Mouse (Mus musculus) heart, postnatal 10 days (tissue): ENCODE data around the gene Gm45713. TPM values are rescaled to one million over a fixed set of nuclear protein-coding genes. Genes with fewer than 3 reads are reported as not detected.
"Not testable (repeated sequence)": the region's sequence is repeated elsewhere in the genome, so short reads cannot be mapped to it uniquely, and the experiment has no call there.

Experiments used
- DNase-seq, 2 experiments: peaks; one replicate each; pipeline ENCODE4 v3.0.0; 2021
- intact Hi-C: fragments of 180-260 bp; cut with DNase I; formaldehyde crosslinking; loops from one replicate; pipeline ENCODE4 v1.15.1; 2025
- total RNA-seq, 2 experiments: library from RNA; stranded (reverse); gene quantifications; 2 replicates each; pipeline ENCODE4 v1.2.3; 2021

Gm45713 gene
- total RNA-seq, 2 experiments from 2014 or later: not detected

- intact Hi-C loops: loop anchor here (2.0 kb wide), 1 partner anchor 135 kb away; no protein-coding TSS in a partner anchor
- DNase-seq: no peak
These were observed 27.9 kb upstream of the Gm45713 start, which contains the start of gene Slc17a7 for GRCm38 (mm10) chr7:45163735-45164490. Slc17a7 (plus strand) TSS chr7:45163949.

GRCm38 (mm10) chr7:45162996-45163615 is 27.1 kb upstream of the Gm45713 start:
- no peak for DNase-seq
- intact Hi-C loops: loop anchor here (1.0 to 2.0 kb wide), 2 partner anchors 35 to 136 kb away; no protein-coding TSS in a partner anchor

DNA sequence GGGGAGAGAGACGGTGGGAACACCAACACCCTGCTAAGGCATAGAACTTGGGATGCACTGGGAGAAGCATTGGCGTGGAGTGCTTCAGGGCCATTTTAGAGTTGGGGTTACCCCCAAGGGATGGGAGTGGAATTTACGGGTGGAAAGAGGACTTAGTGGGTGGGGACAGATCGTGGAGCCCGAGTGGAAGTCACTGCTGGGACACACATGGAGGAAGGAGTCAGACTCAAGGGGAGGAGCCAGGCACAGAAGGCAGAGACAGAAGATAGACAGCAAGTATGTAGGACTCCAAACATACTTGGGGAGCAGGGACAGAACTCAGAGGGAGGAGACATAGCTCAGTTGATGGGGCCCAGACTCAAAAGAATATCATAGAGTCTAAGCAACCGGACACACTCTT is 26.5 kb upstream of the Gm45713 start:
- intact Hi-C loops: loop anchor here (1.0 to 2.0 kb wide), 2 partner anchors 36 to 136 kb away; no protein-coding TSS in a partner anchor
- DNase-seq: no peak

DNA sequence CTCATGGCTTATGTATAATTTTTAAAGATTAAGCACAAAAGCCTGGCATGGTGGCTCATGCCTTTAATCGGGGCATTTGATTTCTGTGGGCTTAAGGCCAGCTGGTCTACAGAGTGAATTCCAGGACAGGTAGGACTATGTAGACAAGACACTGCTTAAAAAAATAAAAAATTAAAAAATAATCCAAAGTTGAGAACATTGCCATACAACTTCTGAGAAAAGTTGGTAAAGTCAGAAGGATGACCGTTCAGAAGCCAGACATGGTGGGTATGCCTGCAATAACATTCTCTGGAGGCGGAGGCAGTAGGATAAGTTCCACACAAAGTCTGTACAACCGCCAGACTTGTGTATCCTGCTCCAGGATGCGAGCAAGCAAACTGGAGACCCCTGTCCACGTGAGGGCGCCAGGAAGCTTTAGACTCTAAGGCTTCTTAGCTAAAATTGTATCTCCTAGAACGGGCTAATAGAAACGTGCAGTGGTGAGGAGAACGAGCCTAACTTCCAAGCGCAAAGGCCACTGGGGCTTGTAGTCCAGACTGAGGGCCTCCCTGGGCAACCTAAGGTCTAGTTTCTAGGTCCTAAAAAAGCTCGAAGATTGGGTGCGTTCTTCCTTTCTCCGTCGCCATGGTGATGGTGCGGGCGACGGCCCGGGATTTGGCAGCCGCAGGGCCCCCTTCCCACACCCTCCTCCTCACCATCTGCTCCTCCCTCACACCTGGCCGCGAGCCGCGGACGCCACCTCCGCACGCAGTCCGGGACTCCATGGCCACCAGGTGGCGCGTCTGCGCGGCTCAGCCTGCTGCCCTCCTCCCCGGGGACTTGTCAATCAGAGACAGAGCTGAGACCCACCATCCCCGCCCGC is 25.8 kb upstream of the Gm45713 start:
- intact Hi-C loops: loop anchor here (1.0 to 2.0 kb wide), 2 partner anchors 36 to 137 kb away; no protein-coding TSS in a partner anchor
- DNase-seq: peak; percentile 93 to 94

- DNase-seq: no peak
- intact Hi-C loops: no loop called here
These were observed 24.8 kb upstream of the Gm45713 start for GRCm38 (mm10) chr7:45160866-45161265.

DNA sequence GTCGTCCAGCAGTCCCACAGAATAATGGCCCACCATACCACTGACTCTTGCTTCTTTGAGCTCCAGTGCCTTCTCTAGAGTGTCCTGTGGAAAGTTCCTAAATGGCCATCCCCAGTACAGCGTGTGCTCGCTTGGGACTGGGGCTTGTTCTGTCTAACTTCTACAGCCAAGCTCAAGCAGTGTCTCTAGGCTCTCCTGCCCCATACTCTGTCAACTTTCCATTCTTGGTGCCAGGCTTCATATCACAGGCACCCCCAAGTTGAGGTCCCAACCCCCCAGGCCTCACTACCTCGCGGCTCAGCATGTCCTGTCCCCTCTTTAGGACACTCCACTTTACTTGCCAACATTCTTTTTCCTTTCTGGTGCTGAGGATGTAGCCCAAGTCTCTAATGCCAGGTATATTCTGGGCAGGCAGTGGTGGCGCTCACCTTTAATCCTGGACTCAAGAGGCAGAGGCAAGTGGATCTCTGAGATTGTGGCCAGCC is 24.3 kb upstream of the Gm45713 start:
- DNase-seq: no peak
- intact Hi-C loops: no loop called here

- DNase-seq: no peak
- intact Hi-C loops: no loop called here
These were observed 23.0 kb upstream of the Gm45713 start for GRCm38 (mm10) chr7:45158991-45159390.

- no peak for DNase-seq
- intact Hi-C loops: no loop called here
These were observed 21.4 kb upstream of the Gm45713 start for GRCm38 (mm10) chr7:45157459-45157858.

GRCm38 (mm10) chr7:45156206-45156605 is 20.2 kb upstream of the Gm45713 start:
- no peak for DNase-seq
- intact Hi-C loops: no loop called here

DNA sequence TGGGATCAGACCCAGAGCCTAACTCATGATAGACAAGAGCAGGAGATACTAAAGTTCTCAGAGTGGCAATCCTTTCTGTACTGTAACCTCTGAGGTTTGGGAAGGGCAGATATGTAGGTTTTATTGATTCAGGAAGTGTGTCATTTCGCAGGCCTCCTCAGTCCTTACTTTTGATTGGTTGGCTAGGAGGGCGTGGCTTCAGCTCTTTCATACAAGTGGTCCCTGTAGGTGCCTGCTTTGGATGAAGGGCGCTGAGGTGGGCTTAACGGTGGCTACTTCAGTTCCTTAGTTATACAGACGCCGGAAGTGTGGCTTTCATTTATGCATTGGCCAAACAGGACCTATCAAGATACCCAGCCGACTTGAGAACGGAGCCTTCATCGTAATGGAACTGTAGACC is 19.6 kb upstream of the Gm45713 start:
- intact Hi-C loops: no loop called here
- no peak for DNase-seq

DNA sequence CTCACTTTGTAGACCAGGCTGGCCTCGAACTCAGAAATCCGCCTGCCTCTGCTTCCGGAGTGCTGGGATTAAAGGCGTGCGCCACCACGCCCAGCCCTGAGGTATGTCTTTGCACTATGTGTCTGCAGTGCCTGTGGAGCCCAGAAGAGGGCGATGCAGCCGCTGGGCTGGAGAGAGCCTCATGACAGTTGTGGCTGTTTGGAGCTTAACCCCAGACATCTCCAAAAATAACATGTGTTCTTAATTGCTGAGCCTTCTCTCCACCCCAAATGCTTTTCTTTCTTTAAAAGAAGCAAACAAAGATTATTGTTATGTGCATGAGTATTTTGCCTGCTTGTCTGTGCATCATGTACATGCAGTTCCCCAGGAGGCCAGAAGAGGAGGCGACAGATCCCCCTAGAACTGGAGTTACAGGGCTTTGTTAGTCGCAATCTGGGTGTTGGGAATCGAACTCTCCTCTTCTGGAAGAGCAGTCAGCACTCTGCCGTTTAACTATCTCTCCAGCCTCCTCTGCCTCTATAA is 19.0 kb upstream of the Gm45713 start:
- peak; percentile 71 to 81 for DNase-seq
- intact Hi-C loops: no loop called here

DNA sequence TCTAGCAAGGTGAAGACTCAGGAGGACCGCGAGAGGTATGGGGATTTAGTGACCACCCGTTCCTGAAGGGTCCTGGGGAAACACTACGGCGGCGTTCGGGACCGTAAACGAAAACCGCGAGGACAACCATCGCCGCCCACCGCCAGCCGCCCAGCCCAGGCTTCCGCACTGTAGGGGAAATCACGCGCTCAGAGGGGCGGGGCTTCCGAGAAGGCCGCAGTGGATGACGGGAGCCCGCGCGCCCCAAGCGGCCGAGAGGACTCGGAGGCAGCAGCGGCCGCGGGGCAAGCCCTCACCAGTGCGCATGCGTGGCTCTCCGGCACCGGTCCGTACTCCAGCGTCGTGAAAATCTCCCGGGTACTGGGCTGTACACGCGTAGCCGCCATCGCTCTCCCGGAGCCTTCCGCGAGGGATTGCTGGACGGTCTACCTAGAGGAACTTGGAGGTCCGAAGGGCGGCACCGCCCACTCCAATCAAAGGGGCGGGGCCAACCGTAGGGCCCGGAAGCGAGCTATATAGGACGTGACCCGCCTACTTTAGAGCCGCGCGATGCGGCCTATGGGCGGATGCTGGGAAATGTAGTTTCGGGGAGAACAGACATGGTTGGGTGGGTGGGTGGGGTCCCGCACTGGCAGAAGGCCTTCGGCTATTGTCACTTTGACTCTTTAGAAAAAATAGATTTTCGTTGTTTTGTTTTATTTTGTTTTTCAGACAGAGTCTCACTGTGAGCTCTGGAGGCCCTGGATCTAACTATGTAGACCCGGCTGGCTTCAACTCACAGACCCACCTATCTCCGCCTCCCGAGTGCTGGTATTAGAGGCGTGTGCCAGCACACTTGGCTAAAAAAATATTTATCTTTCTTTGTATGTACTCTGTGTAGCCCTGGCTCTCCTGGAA is 18.3 kb upstream of the Gm45713 start, which contains the start of the genes Pih1d1 and Aldh16a1:
TSS of gene Pih1d1 (plus strand) at position 208 of the 897 bp plus-strand sequence.
TSS of gene Aldh16a1 (minus strand) at position 489 of the 897 bp plus-strand sequence.
- intact Hi-C loops: no loop called here
- DNase-seq: peak; percentile 98

- DNase-seq: no peak
- intact Hi-C loops: no loop called here
These were observed 17.6 kb upstream of the Gm45713 start for GRCm38 (mm10) chr7:45153586-45153985.

- DNase-seq, intact Hi-C loops: not testable (repeated sequence)
These were observed 17.0 kb upstream of the Gm45713 start for GRCm38 (mm10) chr7:45153052-45153451.

GRCm38 (mm10) chr7:45151303-45151702 is 15.3 kb upstream of the Gm45713 start:
- DNase-seq: peak; percentile 62 to 70
- intact Hi-C loops: no loop called here

DNA sequence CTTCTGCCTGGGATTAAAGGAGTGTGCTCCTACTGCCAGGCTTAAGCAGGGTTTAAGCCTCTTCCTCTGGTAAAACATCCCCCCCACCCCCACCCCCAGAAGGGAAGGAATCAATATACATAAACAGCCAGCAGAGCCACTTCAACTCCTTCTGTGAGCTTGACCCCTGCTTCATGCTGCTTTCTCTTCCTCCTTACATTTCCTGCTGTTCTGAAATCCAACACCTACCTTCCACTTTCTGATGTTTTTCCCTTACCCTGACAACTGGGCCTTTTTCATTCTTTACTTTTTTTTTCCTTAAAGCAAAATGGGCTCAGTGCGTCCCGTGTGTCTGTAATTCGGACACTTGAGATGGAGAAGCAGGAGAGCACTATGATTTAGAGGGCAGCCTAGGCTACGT is 14.3 kb upstream of the Gm45713 start:
- intact Hi-C loops: no loop called here

DNA sequence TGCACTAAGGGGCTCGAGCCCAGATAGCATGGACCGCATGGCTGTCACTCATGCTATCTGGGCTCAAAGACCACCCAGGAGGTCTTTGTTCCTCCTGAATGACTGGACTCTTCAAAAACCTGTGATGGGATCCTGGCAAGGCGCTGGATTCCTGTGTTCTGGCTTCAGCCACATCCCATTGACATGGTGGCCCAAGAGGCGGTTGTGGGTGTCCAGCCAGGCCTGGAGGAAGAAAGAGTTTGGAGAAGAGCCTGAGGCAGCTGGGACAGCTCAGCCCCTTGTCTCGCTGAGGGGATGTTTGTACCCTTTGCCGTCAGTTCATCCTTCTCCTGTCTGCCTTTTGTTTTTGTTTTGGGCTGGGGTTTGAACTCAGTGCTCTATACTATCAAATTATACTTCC is 13.5 kb upstream of the Gm45713 start:
- DNase-seq: peak; percentile 67 to 73
- intact Hi-C loops: no loop called here

More for the DNA sequence above, 14.3 kb upstream of the Gm45713 start:
- no peak for DNase-seq

- DNase-seq: peak; percentile 52 to 54
- intact Hi-C loops: no loop called here
These were observed 12.6 kb upstream of the Gm45713 start for GRCm38 (mm10) chr7:45148534-45149098.

- intact Hi-C loops: no loop called here
These were observed 11.9 kb upstream of the Gm45713 start for GRCm38 (mm10) chr7:45147899-45148298.

More at GRCm38 (mm10) chr7:45147899-45148298, 11.9 kb upstream of the Gm45713 start:
- no peak for DNase-seq
